Mouse (Mus musculus) hindbrain, embryonic 14.5 days (tissue): ENCODE results near the gene Tiparp. TPM values are rescaled to one million over a fixed set of nuclear protein-coding genes. Genes with fewer than 3 reads are reported as not detected.

Source experiments
- ATAC-seq: fragments of 200-750 bp; cut with Nextera tagmentation; 2 replicates; pipeline ENCODE4 v1.8.0; 2017; ENCODE audit warnings: moderate number of reproducible peaks, mild to moderate bottlenecking, moderate TSS enrichment, moderate library complexity; ENCODE audit not compliant: low FRiP score
- DNase-seq: peaks from one replicate; pipeline ENCODE4 v3.0.0-alpha.2; 2015; ENCODE audit warnings: low spot score
- H3K27ac ChIP-seq: fragments of 300-500 bp; sonication (generic); 2 replicates; pipeline ENCODE4 v1.5.1; 2014; ENCODE audit warnings: mild to moderate bottlenecking, moderate library complexity
- H3K27me3 ChIP-seq: fragments of 300-500 bp; sonication (generic); 2 replicates; pipeline ENCODE4 v1.6.1; 2014; ENCODE audit warnings: mild to moderate bottlenecking, low read length, mixed read lengths; ENCODE audit not compliant: control insufficient read depth, insufficient read depth
- H3K36me3 ChIP-seq: fragments of 300-500 bp; sonication (generic); replicated peaks from 2 replicates; pipeline ENCODE4 v1.6.1; 2014; ENCODE audit not compliant: control insufficient read depth, insufficient read depth
- H3K4me1 ChIP-seq: fragments of 300-500 bp; sonication (generic); replicated peaks from 2 replicates; pipeline ENCODE4 v1.6.1; 2014; ENCODE audit warnings: antibody characterized with exemption, low read length, mixed read lengths; ENCODE audit not compliant: control insufficient read depth, insufficient read depth
- H3K4me2 ChIP-seq: fragments of 300-500 bp; sonication (generic); replicated peaks from 2 replicates; pipeline ENCODE4 v1.6.1; 2014; ENCODE audit warnings: mild to moderate bottlenecking, moderate library complexity
- H3K4me3 ChIP-seq: fragments of 300-500 bp; sonication (generic); replicated peaks from 2 replicates; pipeline ENCODE4 v1.5.1; 2014; ENCODE audit warnings: mild to moderate bottlenecking, low read length
- H3K9ac ChIP-seq: fragments of 300-500 bp; sonication (generic); 2 replicates; pipeline ENCODE4 v1.6.1; 2014
- H3K9me3 ChIP-seq: fragments of 300-500 bp; sonication (generic); 2 replicates; pipeline ENCODE4 v1.6.1; 2016; ENCODE audit warnings: low read length; ENCODE audit not compliant: control insufficient read depth
- WGBS: fragments of 180-500 bp; shearing (Covaris S2); extraction: QIAGEN DNeasy Blood & Tissue Kit; methylation state at CpG from one replicate; pipeline ENCODE4 v1.1.7; 2014; 5-methylcytosine and 5-hydroxymethylcytosine counted together
- polyA plus RNA-seq: library from polyadenylated mRNA; unstranded; fragments of >200 nt; fragmentation: Nextera tagmentation; extraction: Ambion mirVana; gene quantifications from 2 replicates; pipeline ENCODE4 v1.2.1, GENCODE M21; 2014

Tiparp gene
- 30.8 and 32.2 TPM in 2 replicates for polyA plus RNA-seq

DNA sequence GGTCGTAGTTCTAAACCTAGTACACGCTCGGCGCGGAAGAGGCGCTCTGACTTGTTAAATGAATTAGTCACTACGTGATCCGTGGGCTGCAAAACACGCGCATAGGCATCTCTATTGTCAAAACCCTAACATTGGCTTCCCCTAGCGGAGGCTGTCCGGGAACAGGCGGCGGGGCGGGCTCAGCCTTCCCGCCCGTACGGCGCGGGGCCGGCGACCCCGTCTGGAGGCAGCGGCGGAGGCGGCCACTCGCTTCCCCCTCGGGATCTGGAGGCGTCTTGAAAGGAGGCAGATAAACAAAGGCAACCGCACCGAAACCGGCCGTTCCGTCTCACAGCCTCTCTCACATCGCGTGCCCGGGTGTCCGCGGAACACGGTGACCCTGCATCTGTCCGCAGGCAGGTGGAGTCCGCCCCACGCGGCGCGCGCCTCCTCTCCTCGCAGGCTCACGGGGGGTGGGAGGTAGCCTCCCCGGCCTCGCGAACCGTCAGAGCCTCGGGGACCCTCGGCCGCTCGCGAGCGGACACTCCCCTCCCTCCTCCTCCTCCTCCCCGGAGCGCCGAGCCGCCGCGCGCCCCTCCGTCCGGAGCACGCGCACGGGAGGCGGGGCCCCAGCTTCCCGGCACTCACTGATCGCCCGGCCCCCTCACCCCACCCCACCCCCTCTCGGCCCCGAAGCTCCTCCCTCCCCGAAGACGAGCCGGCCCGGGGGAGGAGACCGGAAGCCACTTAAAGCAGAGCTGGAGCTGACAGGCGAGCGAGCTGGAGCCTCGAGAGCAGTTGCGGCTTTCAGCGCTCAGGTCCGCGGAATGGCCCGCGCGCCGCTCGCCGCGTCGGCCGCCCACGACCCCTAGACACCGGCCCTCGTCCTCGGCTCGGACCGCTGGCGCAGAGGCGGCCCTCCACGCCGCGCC lies at the start of gene Tiparp:
TSS of gene Tiparp (plus strand) at position 720 of the 911 bp plus-strand sequence.
- H3K9me3 ChIP-seq, result no peaks in the 10 kb centered on the region
- ATAC-seq (peak; percentile 95), DNase-seq (peak; percentile 92)
- under 1% methylated on average over 82 of the region's 109 CpGs for WGBS
- peak within 1 kb of the TSS; percentile 77 for H3K4me2 ChIP-seq
- peak within 1 kb of the TSS; percentile 79 for H3K4me3 ChIP-seq
- no peaks in the 10 kb centered on the region for H3K36me3 ChIP-seq
- no peaks in the 10 kb centered on the region for H3K27me3 ChIP-seq
- peak within 1 kb of the TSS; percentile 99 for H3K27ac ChIP-seq
- H3K9ac ChIP-seq, result peak within 1 kb of the TSS; percentile 94
- H3K4me1 ChIP-seq, result peaks cover 6% of the 10 kb centered on the region

DNA sequence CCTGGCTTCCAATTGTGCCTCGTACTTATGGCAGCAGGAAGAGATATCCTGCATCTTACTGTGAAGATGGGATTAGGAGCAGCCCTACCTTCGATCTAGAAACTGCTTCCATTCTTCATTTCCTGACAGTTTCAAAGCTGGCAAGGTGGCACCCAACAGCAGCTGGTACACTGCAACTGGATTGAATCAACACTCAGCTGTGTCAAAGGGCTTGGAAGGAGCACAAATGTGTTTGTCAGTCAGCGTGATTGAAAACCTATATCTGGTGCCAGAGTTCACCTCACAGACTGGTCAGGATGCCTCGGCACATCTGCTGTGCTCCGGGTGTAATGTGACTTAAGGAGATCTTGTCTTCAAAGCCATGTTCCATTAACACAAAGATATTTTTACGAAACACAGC lies 47.5 kb upstream of the Tiparp start:
- Histone ChIP-seq H3K4me3 (no peak overlapping the region), H3K36me3 (no peaks in the 10 kb centered on the region), H3K27me3 (no peaks in the 10 kb centered on the region), H3K9ac (no peak overlapping the region), H3K9me3 (no peaks in the 10 kb centered on the region), H3K4me2 (no peak overlapping the region), H3K4me1 (no peaks in the 10 kb centered on the region), H3K27ac (no peak overlapping the region)
- 78% methylated on average over 6 of the region's 6 CpGs for WGBS
- ATAC-seq (no peak), DNase-seq (no peak)

DNA sequence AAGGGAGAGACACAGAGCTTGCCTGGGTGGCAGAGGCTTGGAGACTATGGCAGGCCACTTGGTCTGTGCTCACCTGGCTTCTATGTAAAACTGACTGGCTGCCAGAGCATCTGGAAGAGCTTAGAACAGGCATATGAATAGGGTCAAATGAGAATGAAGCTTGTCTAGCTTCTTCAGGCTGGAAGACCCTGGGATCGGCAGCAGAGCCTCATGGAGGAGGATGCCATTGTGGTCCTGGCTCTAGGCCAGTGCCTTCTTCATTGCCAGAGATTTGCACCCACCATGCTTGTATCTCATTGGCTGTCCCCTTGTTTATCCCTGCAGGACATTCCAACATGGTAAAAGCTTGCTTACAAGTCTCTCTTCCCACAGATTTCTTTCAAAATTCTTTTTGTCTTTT lies 45.9 kb upstream of the Tiparp start:
- Histone ChIP-seq H3K36me3 (no peaks in the 10 kb centered on the region), H3K27ac (no peak overlapping the region), H3K4me1 (no peaks in the 10 kb centered on the region), H3K4me2 (no peak overlapping the region), H3K9ac (no peak overlapping the region), H3K27me3 (no peaks in the 10 kb centered on the region), H3K4me3 (no peak overlapping the region), H3K9me3 (no peaks in the 10 kb centered on the region)
- ATAC-seq, result no peak
- WGBS, result 70% methylated on average over 1 of the region's 1 CpGs
- DNase-seq, result no peak

DNA sequence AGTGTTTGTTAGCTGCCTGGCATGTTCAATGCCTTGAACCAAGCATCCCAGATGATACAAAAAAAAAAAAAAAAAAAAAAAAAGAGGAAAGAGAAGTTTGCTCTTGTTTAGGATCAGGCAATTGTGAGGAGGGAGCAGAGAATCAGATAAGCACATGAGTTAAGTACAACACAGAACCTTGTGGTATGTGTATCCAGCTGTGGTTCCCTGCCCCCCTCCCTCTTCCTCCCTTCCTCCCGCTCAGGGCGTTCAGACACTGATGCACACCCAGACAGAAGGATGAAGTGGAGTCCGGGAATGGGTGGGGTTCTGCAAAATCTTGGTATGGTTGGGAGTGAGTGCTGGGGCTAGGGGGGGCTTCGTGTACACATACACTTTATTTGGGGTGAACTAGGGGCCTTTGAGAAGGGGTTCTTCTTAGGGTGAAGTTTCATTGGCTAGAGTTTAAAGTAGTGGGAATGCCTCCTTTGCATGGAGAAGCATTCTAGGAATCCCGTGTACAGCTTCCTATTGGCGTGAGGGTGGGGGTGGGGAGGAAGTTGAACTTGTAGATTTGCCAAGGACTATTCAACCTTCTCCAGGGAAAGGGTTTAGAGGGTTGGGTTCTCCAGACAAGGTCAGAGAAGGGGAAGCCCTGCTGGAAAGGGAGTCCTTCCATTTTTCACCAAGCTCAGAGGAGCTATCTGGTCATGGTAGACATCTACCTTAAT lies 45.4 kb upstream of the Tiparp start:
- no peak for DNase-seq
- Histone ChIP-seq H3K27ac (no peak overlapping the region), H3K36me3 (no peaks in the 10 kb centered on the region), H3K9me3 (no peaks in the 10 kb centered on the region), H3K4me1 (no peaks in the 10 kb centered on the region), H3K4me3 (no peak overlapping the region), H3K4me2 (no peak overlapping the region), H3K27me3 (no peaks in the 10 kb centered on the region), H3K9ac (no peak overlapping the region)
- WGBS, result 71% methylated on average over 6 of the region's 6 CpGs
- no peak for ATAC-seq

DNA sequence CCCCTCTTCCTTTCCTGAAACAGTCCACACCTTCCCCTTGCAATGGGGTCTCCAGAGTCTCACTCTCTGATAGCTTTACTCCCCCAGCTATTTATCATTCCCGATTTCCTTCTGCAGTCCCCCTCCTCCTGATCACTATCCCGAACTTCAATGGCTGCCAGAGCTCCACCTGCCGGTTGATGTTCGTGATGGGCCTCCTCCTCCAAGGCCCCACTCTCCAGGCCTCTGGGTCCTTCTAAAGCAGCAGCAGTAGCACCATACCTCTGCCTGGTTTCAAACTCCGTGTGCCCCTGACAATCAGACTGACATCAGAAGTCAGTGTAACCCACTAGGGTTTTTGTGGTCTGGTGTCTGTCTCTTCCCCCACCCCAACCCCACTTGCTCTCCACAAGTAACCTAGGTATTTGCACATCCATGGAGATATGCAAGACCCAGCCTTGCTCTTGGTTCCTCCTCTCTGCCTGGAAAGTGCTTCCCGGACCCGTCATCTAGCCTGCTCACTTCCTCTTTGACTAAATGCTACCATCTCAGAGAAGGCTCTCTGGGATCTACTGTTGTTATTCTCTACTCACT lies 44.0 kb upstream of the Tiparp start:
- Histone ChIP-seq H3K27me3 (no peaks in the 10 kb centered on the region), H3K4me2 (no peak overlapping the region), H3K4me3 (no peak overlapping the region), H3K9ac (no peak overlapping the region), H3K27ac (no peak overlapping the region), H3K4me1 (no peaks in the 10 kb centered on the region), H3K36me3 (no peaks in the 10 kb centered on the region), H3K9me3 (no peaks in the 10 kb centered on the region)
- DNase-seq (no peak), ATAC-seq (no peak)
- WGBS, result 71% methylated on average over 7 of the region's 7 CpGs

DNA sequence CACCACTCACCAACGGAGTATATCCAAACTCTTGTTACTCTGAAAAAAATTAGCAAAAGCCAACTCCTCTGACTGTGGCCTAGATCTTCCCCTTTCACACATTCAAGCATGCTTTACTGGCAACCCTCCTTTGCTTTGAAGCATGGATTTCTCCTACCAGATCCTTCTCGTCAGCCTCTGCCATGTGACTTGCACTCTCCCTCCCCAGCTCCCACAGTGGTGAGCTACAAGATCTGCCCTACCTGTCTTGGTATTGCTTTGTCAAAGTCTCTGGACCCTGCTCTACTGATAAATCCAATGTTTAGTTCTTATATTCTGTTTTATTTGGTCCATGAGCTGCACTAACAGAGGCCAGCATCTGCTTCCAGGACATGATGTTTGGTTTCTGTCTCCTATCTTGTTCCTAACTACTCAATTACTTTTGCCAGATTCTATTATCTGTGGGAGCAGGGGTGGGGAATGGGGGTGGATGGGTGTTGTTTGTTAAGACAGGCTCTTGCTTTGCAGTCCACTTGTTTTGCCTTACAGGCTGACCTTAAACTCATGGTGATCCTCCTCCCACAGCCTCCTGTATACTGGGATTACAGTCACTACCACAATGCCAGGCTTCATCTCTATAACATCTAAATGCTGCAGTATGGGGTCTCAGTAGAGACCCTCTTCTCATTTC lies 40.7 kb upstream of the Tiparp start:
- ATAC-seq, result no peak
- Histone ChIP-seq H3K4me3 (no peak overlapping the region), H3K9me3 (no peaks in the 10 kb centered on the region), H3K4me2 (no peak overlapping the region), H3K27ac (no peak overlapping the region), H3K4me1 (no peaks in the 10 kb centered on the region), H3K9ac (no peak overlapping the region), H3K27me3 (no peaks in the 10 kb centered on the region), H3K36me3 (no peaks in the 10 kb centered on the region)
- 92% methylated on average over 2 of the region's 2 CpGs for WGBS
- DNase-seq, result no peak

DNA sequence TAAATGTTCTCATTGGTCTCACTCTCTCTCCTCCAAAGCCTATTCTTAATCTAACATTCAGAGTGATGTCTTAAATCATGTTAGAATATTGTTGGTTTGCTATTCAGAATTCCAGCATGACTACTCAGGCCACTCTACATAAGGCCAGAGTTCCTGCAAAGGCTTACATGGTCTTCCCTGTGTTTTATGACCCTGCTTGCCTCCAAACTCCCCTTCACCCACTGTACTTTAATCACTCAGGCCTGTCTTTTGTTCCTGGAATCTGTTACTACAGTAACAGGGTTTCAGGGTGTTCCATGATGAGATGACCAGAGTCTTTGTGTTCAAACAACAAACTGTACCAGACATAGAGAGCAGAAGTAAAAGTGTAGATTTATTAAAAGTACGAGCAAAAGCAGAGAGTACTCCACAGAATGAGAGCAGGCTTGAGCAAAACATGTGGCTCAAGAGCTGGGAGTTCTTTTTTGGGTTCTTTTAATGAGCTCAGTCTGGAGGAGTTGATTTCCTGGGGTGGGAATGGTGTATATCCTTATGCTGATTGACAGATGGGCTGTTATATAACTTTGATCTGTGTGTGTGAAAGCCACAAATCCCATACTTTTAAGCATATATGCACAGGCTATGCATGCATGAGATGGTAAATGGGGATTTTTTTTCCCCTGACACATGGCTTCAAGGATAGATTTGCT lies 39.5 kb upstream of the Tiparp start:
- ATAC-seq (no peak), DNase-seq (no peak)
- no peak overlapping the region for H3K9ac ChIP-seq
- H3K4me1 ChIP-seq, result no peaks in the 10 kb centered on the region
- 83% methylated on average over 1 of the region's 1 CpGs for WGBS
- no peaks in the 10 kb centered on the region for H3K36me3 ChIP-seq
- H3K4me3 ChIP-seq, result no peak overlapping the region
- H3K27ac ChIP-seq, result no peak overlapping the region
- H3K9me3 ChIP-seq, result no peaks in the 10 kb centered on the region
- H3K4me2 ChIP-seq, result no peak overlapping the region
- no peaks in the 10 kb centered on the region for H3K27me3 ChIP-seq

DNA sequence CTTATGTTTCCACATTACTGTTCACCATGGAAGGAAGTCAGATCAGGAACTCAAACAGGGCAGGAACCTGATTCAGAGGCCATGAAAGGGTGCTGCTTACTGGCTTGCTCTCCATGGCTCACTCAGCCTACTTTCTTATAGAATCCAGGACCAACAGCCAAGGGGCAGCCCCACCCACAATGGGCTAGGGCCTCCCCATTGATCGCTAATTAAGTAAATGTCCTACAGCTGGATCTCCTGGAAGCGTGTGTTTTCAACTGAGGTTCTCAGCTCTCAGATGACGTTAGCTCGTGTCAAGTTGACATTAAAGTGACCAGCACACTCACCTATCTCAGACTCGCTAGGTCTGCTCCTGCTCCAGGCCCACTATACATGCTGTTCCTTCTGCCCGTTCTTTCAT lies 38.6 kb upstream of the Tiparp start:
- H3K9me3 ChIP-seq, result no peaks in the 10 kb centered on the region
- no peak overlapping the region for H3K27ac ChIP-seq
- 86% methylated on average over 6 of the region's 6 CpGs for WGBS
- no peaks in the 10 kb centered on the region for H3K4me1 ChIP-seq
- DNase-seq, result no peak
- H3K9ac ChIP-seq, result no peak overlapping the region
- no peak overlapping the region for H3K4me2 ChIP-seq
- no peak overlapping the region for H3K4me3 ChIP-seq
- no peak for ATAC-seq
- H3K36me3 ChIP-seq, result no peaks in the 10 kb centered on the region
- H3K27me3 ChIP-seq, result no peaks in the 10 kb centered on the region
